In the genomic region with DNA sequence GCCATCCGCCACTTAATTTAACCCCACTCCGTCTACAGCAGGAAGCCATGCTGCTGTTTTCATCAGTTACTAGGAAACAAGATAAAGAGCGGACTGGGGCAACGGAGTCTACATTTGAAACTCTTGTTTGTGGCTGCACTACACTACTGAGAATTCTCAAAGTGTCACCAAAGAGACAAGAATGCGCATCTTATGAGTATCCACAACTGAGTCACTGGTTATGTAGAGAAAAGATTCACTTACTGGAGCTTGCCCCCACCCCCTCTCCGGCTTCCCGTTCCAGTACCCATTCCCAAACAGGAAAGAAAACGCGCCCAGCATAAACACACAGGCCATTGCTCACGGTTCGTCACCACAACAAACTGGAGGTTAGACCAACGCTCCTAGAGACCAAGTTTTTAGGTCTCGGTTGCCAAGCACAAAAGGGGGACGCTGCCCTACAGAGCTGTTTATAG, we compare ENCODE assay signal across 8 mouse cellular contexts. TPM values are rescaled to one million over a fixed set of nuclear protein-coding genes. Genes with fewer than 3 reads are reported as not detected.
DNase-seq lines count a peak whose midpoint lies in the region; ATAC-seq lines count a peak whose summit lies in the region.

No protein-coding gene starts in this region.

- peak; percentile 17; the same call in 1 of the 2 replicates for ATAC-seq in frontal cortex, adult (ENCODE audit: low TSS enrichment)
- no peak for ATAC-seq in embryonic facial prominence, embryonic 12.5 days (ENCODE audit: insufficient number of reproducible peaks, insufficient read depth, low FRiP score, low TSS enrichment)

- H3K4me3 ChIP-seq in embryonic facial prominence, embryonic 12.5 days, result peak overlapping the region; percentile 88

- 2% methylated on average over 14 of the region's 14 CpGs for WGBS in embryonic facial prominence, embryonic 12.5 days

- H3K9ac ChIP-seq in embryonic facial prominence, embryonic 12.5 days, result peak overlapping the region; percentile 91

- no peaks in the 10 kb centered on the region for H3K9me3 ChIP-seq in embryonic facial prominence, embryonic 12.5 days

- H3K27me3 ChIP-seq in embryonic facial prominence, embryonic 12.5 days, result no peaks in the 10 kb centered on the region

- H3K27ac ChIP-seq in embryonic facial prominence, embryonic 12.5 days, result peak overlapping the region; percentile 89

- H3K36me3 ChIP-seq in embryonic facial prominence, embryonic 12.5 days, result no peaks in the 10 kb centered on the region

- H3K4me2 ChIP-seq in embryonic facial prominence, embryonic 12.5 days (replicated peaks), result peak overlapping the region; percentile 90

- peaks cover 14% of the 10 kb centered on the region; the same call in 1 of the 2 replicates for H3K4me1 ChIP-seq in embryonic facial prominence, embryonic 12.5 days

- no peak for DNase-seq in frontal cortex, postnatal 25 days (ENCODE audit: low spot score in 2 of 2)
- peak; percentile 64 for DNase-seq in MN1 (ENCODE audit: low spot score)
- DNase-seq in heart, postnatal 14 days, result peak; percentile 34 to 38
- DNase-seq in kidney, postnatal 4 days, result peak; percentile 42 to 56
- peak; percentile 45 for DNase-seq in mesoderm, embryonic 11.5 days (ENCODE audit: low read depth, low spot score)
- peak; percentile 42 for DNase-seq in thymus, postnatal 4 days

- intact Hi-C loops in heart, postnatal 14 days (cut with DNase I), result loop anchor here (2.0 to 5.0 kb wide), 3 partner anchors 17 to 51 kb away; a partner anchor contains a TSS

RNA-seq across cellular contexts. Expression of a gene that starts 1.4 kb away (rescaled TPM):
- polyA plus RNA-seq in embryonic facial prominence, embryonic 12.5 days (2016; fragmentation: Nextera tagmentation; extraction: Ambion mirVana), result 12.6 and 13.1 TPM in 2 replicates
- 100 to 1,000 TPM; 113 to 115 TPM for total RNA-seq in heart, postnatal 14 days (2021)

RNA-seq across cellular contexts. Expression of a gene that starts 19.3 kb away (rescaled TPM):
- 25.5 and 26.0 TPM in 2 replicates for polyA plus RNA-seq in embryonic facial prominence, embryonic 12.5 days (2016; fragmentation: Nextera tagmentation; extraction: Ambion mirVana)
- 10 to 100 TPM; 11.7 to 12.7 TPM for total RNA-seq in heart, postnatal 14 days (2021)

RNA-seq across cellular contexts. Expression of a gene that starts 19.4 kb away (rescaled TPM):
- 24.0 and 24.8 TPM in 2 replicates for polyA plus RNA-seq in embryonic facial prominence, embryonic 12.5 days (2016; fragmentation: Nextera tagmentation; extraction: Ambion mirVana)
- 10 to 100 TPM; 12.7 to 13.9 TPM for total RNA-seq in heart, postnatal 14 days (2021)

RNA-seq across cellular contexts. Expression of a gene that starts 19.5 kb away (rescaled TPM):
- 0.18 and 0.27 TPM in 2 replicates for polyA plus RNA-seq in embryonic facial prominence, embryonic 12.5 days (2016; fragmentation: Nextera tagmentation; extraction: Ambion mirVana)
- under 1 TPM; 0.12 TPM for total RNA-seq in heart, postnatal 14 days (2021)

RNA-seq across cellular contexts. Expression of a gene that starts 42.5 kb away (rescaled TPM):
- polyA plus RNA-seq in embryonic facial prominence, embryonic 12.5 days (2016; fragmentation: Nextera tagmentation; extraction: Ambion mirVana), result 0.11 TPM in 1 of 2 replicates, not detected in the other
- not detected for total RNA-seq in heart, postnatal 14 days (2021)

Comparison
In these comparisons a context has a peak if more than half of its experiments do, and no peak if none do; other contexts are left out.
1. DNase-seq: peak in MN1 (single experiment), heart, postnatal 14 days (2 of 2), kidney, postnatal 4 days (2 of 2), mesoderm, embryonic 11.5 days (single experiment) and thymus, postnatal 4 days (single experiment); none in frontal cortex, postnatal 25 days (0 of 2).